Mouse (Mus musculus) forebrain, embryonic 10.5 days (tissue): ENCODE data around the gene Hmg20a. TPM values are rescaled to one million over a fixed set of nuclear protein-coding genes. Genes with fewer than 3 reads are reported as not detected.

Experiments
- DNase-seq: peaks from one replicate; pipeline ENCODE4 v3.0.0-alpha.2; 2017; ENCODE audit warnings: low spot score; ENCODE audit errors: extremely low spot score
- H3K27ac ChIP-seq: fragments of 300-500 bp; sonication (generic); 2 replicates; pipeline ENCODE4 v1.5.1; 2016; ENCODE audit warnings: mild to moderate bottlenecking
- H3K27me3 ChIP-seq: fragments of 300-500 bp; sonication (generic); 2 replicates; pipeline ENCODE4 v1.6.1; 2016; ENCODE audit warnings: mild to moderate bottlenecking; ENCODE audit not compliant: poor library complexity, severe bottlenecking
- H3K36me3 ChIP-seq: fragments of 300-500 bp; sonication (generic); replicated peaks from 2 replicates; pipeline ENCODE4 v1.6.1; 2016; ENCODE audit warnings: mild to moderate bottlenecking, moderate library complexity
- H3K4me1 ChIP-seq: fragments of 300-500 bp; sonication (generic); 2 replicates; pipeline ENCODE4 v1.6.1; 2016
- H3K4me3 ChIP-seq: fragments of 300-500 bp; sonication (generic); 2 replicates; pipeline ENCODE4 v1.5.1; 2016; ENCODE audit warnings: mild to moderate bottlenecking, moderate library complexity
- H3K9me3 ChIP-seq: fragments of 300-500 bp; sonication (generic); 2 replicates; pipeline ENCODE4 v1.6.1; 2016; ENCODE audit warnings: mild to moderate bottlenecking, moderate library complexity
- WGBS: fragments of 180-500 bp; shearing (Covaris S2); methylation state at CpG from one replicate; pipeline ENCODE4 v1.1.7; 2016; 5-methylcytosine and 5-hydroxymethylcytosine counted together
- polyA plus RNA-seq: library from polyadenylated mRNA; unstranded; fragments of >200 nt; fragmentation: Nextera tagmentation; extraction: Ambion mirVana; gene quantifications from 2 replicates; pipeline ENCODE4 v1.2.1, GENCODE M21; 2016

Gene Hmg20a
- polyA plus RNA-seq, 1 experiment from 2014 or later, result 62.0 TPM

GRCm38 (mm10) chr9:56487651-56488050, 69.2 kb downstream of the Hmg20a start:
- H3K36me3 ChIP-seq, result peaks cover 77% of the 10 kb centered on the region

DNA sequence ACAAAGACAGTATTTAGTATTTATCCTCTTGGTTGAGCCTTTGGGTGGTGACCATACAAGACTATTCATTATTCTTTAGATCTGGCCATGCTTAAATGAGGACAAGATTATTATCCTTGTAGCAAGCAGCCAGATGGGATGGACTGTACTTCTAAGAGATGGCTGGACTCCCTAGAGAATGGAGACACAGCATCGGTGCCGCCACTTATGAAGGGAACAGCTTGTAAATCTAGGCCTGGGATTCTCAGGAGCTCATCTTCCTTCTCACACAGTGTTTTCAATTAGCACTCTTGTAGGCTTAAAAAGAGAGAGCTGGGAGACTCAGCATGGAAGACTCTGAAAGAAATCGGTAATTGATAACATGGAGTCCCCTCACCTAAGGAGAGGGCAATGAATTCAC, 74.0 kb downstream of the Hmg20a start:
- H3K27me3 ChIP-seq, result no peaks in the 10 kb centered on the region
- no peaks in the 10 kb centered on the region for H3K9me3 ChIP-seq
- peaks cover 21% of the 10 kb centered on the region for H3K4me1 ChIP-seq
- 93% methylated on average over 3 of the region's 3 CpGs for WGBS
- H3K4me3 ChIP-seq, result no peak overlapping the region
- H3K36me3 ChIP-seq, result peaks cover 86% of the 10 kb centered on the region
- H3K27ac ChIP-seq, result no peak overlapping the region
- DNase-seq, result no peak

More at GRCm38 (mm10) chr9:56487651-56488050, 69.2 kb downstream of the Hmg20a start:
- H3K27ac ChIP-seq, result no peak overlapping the region
- no peak for DNase-seq
- WGBS, result 92% methylated on average over 3 of the region's 3 CpGs
- H3K27me3 ChIP-seq, result no peaks in the 10 kb centered on the region
- no peaks in the 10 kb centered on the region for H3K9me3 ChIP-seq
- H3K4me1 ChIP-seq, result 0 out of 2 replicates have a peak, but pooled peaks cover 4% of the 10 kb centered on the region
- no peak overlapping the region for H3K4me3 ChIP-seq

- no peak overlapping the region for H3K27ac ChIP-seq
- peaks cover 21% of the 10 kb centered on the region for H3K4me1 ChIP-seq
- no peaks in the 10 kb centered on the region for H3K9me3 ChIP-seq
- H3K27me3 ChIP-seq, result no peaks in the 10 kb centered on the region
- 80% methylated on average over 1 of the region's 1 CpGs for WGBS
- DNase-seq, result no peak
- H3K4me3 ChIP-seq, result no peak overlapping the region
- peaks cover 81% of the 10 kb centered on the region for H3K36me3 ChIP-seq
These were observed 74.5 kb downstream of the Hmg20a start for GRCm38 (mm10) chr9:56492916-56493315.

GRCm38 (mm10) chr9:56495088-56495487, 76.7 kb downstream of the Hmg20a start:
- no peaks in the 10 kb centered on the region for H3K27me3 ChIP-seq
- WGBS, result 51% methylated on average over 7 of the region's 7 CpGs
- H3K4me1 ChIP-seq, result peaks cover 28% of the 10 kb centered on the region
- no peak overlapping the region for H3K27ac ChIP-seq
- H3K9me3 ChIP-seq, result no peaks in the 10 kb centered on the region
- H3K36me3 ChIP-seq, result peaks cover 59% of the 10 kb centered on the region
- H3K4me3 ChIP-seq, result no peak overlapping the region
- DNase-seq, result no peak

DNA sequence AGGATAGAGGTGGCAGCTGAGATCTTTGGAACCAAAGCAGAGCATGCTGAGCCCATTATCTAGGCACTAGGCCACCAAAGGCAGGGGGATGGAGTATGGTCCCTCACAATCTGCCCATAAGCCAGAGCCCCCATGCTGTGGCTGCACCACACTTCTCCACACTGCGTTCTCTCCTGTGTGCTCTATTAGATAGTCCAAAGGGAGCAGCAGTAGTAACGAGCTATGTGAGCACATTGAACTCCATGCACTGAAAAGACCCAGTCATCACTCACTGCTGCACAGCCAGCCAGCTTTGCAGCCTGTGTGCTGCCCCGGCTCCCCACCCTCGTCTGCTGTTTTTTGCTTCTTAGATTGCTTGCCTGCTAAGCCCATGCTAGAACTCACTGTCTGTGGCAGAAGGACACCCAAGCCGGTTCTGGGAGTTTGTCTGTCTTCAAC, 77.4 kb downstream of the Hmg20a start:
- no peaks in the 10 kb centered on the region for H3K27me3 ChIP-seq
- peaks cover 28% of the 10 kb centered on the region for H3K4me1 ChIP-seq
- H3K36me3 ChIP-seq, result peaks cover 52% of the 10 kb centered on the region
- H3K4me3 ChIP-seq, result no peak overlapping the region
- H3K9me3 ChIP-seq, result no peaks in the 10 kb centered on the region
- 55% methylated on average over 5 of the region's 5 CpGs for WGBS
- no peak overlapping the region for H3K27ac ChIP-seq
- no peak for DNase-seq

DNA sequence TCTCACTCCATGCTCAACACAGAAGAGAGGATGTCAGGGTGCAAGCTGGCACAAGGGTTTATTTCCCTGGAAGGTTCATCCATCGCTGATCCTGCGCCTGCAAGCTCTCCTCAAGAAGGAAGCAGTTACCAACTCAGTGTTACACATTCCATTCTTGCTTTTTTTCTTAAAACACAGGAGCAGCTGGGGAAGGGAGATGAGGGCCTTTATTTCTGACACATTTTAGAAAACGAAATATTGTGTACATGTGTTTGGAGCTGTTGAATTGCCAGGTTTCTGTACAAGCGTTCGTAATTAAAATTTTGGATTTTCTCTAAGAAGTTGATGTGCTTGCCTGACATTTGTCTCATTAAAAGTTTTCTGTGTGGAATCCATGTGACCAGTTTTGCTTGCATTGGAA, 78.2 kb downstream of the Hmg20a start:
- WGBS, result 93% methylated on average over 5 of the region's 5 CpGs
- H3K9me3 ChIP-seq, result no peaks in the 10 kb centered on the region
- no peak overlapping the region for H3K4me3 ChIP-seq
- no peak overlapping the region for H3K27ac ChIP-seq
- peaks cover 34% of the 10 kb centered on the region for H3K4me1 ChIP-seq
- H3K27me3 ChIP-seq, result no peaks in the 10 kb centered on the region
- DNase-seq, result no peak
- peaks cover 44% of the 10 kb centered on the region for H3K36me3 ChIP-seq

GRCm38 (mm10) chr9:56497181-56497864, 78.9 kb downstream of the Hmg20a start:
- H3K9me3 ChIP-seq, result no peaks in the 10 kb centered on the region
- H3K4me3 ChIP-seq, result no peak overlapping the region
- H3K27me3 ChIP-seq, result no peaks in the 10 kb centered on the region
- DNase-seq, result no peak
- H3K36me3 ChIP-seq, result peaks cover 37% of the 10 kb centered on the region
- peaks cover 42% of the 10 kb centered on the region for H3K4me1 ChIP-seq
- H3K27ac ChIP-seq, result no peak overlapping the region
- 92% methylated on average over 5 of the region's 5 CpGs for WGBS

- WGBS, result 83% methylated on average over 8 of the region's 8 CpGs
- H3K9me3 ChIP-seq, result no peaks in the 10 kb centered on the region
- H3K27me3 ChIP-seq, result peaks cover 6% of the 10 kb centered on the region; the same call in 1 of the 2 replicates
- no peak overlapping the region for H3K4me3 ChIP-seq
- no peak for DNase-seq
- peaks cover 19% of the 10 kb centered on the region for H3K36me3 ChIP-seq
- peaks cover 62% of the 10 kb centered on the region for H3K4me1 ChIP-seq
- no peak overlapping the region for H3K27ac ChIP-seq
These were observed 81.1 kb downstream of the Hmg20a start for GRCm38 (mm10) chr9:56499324-56500067.

GRCm38 (mm10) chr9:56500893-56501590, 82.6 kb downstream of the Hmg20a start:
- Histone ChIP-seq H3K27me3 (peaks cover 18% of the 10 kb centered on the region), H3K9me3 (no peaks in the 10 kb centered on the region), H3K36me3 (peaks cover 5% of the 10 kb centered on the region), H3K4me3 (no peak overlapping the region), H3K27ac (0 out of 2 replicates have a peak overlapping the region, but pooled peaks have one; percentile 40), H3K4me1 (peaks cover 61% of the 10 kb centered on the region)
- no peak for DNase-seq
- WGBS, result 76% methylated on average over 8 of the region's 8 CpGs

DNA sequence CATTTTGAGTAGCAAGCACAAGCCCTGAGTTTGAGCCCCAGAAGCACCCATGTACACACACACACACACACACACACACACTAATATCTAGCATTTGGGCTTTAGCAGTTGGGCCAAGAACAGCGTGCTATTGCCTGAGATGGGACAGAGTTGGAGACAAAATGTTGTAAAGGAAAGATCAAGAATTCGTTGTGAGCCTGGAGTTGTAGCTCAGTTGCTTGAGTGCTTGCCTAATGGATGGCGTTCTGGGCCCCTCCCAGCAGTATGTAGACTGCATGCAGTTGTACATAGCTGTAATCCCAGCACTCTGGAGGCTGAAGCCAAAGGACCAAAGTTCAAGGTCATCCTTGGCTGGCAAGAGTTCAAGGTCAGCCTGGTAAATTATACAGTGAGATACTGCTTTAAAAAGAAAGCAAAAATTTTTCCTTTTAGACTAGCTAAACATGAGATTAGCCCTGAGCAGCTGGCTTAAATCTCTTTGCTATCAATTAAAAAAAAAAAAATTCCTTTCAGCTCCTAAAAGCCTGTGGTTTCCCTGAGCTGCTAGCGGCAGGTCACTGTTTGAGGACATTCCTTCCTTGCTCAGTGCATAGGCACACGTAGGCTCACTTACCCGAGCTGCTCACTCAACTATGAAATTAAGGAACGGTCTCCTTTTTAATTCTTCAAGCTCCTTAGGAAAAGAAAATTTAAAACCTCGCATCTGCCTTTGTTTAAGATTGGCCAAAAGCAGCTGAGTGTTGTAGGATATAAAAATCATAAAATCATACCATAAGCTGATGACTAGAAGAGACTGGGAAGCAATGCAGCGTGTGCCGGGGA, 83.5 kb downstream of the Hmg20a start:
- no peak for DNase-seq
- Histone ChIP-seq H3K27me3 (peaks cover 18% of the 10 kb centered on the region), H3K4me3 (no peak overlapping the region), H3K27ac (0 out of 2 replicates have a peak overlapping the region, but pooled peaks have one; percentile 15), H3K36me3 (no peaks in the 10 kb centered on the region), H3K9me3 (no peaks in the 10 kb centered on the region), H3K4me1 (peaks cover 66% of the 10 kb centered on the region)
- 55% methylated on average over 10 of the region's 10 CpGs for WGBS

DNA sequence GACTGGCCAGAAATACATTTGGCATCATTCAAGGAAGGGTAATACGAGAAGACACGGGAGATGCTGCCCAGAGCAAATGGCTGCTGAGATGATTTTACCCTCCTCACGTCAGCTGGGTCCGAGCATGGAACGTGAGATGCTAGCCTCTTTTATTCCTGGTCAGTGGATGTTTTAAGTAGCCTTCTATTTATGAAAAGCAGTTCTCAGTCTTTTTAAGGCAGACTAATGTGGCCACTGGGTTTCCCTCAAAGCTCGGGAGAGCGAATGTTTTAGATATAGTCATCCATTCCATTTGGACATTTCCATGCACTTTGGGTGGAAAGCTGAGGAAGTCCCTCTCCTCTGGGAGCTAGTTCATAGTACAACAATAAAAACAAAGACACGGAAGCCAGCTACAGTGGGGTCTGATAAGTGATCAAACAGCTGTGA, 84.1 kb downstream of the Hmg20a start:
- WGBS, result 63% methylated on average over 8 of the region's 8 CpGs
- Histone ChIP-seq H3K4me3 (no peak overlapping the region), H3K4me1 (peaks cover 72% of the 10 kb centered on the region), H3K9me3 (no peaks in the 10 kb centered on the region), H3K27me3 (peaks cover 24% of the 10 kb centered on the region), H3K27ac (0 out of 2 replicates have a peak overlapping the region, but pooled peaks have one; percentile 15), H3K36me3 (no peaks in the 10 kb centered on the region)
- no peak for DNase-seq
